Mouse (Mus musculus): Measurements from ENCODE around the gene Cdk7.

Cdk7 gene

DNA sequence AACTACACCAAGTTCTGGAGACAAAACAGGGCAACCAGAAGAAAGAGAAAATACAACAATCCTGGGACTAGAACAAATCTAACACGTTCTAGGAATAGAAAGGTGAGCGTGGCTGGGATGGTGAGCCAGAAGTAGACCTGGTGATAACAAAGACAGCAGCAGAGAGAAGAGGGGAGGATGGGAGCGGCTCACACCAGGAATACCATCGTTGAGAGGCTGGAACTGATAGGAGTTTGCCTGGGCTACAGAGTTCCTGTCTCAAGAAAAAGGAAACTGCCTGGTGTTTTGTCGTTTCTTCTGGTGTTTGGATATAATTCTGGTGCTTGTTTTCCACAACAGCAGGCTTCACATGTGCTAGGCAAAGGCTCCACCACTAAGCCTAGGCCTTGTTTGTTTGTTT lies 2.7 kb downstream of the Cdk7 start:
- DNase-seq (ENCODE audit: low spot score in 2 of 2) = no peak

DNA sequence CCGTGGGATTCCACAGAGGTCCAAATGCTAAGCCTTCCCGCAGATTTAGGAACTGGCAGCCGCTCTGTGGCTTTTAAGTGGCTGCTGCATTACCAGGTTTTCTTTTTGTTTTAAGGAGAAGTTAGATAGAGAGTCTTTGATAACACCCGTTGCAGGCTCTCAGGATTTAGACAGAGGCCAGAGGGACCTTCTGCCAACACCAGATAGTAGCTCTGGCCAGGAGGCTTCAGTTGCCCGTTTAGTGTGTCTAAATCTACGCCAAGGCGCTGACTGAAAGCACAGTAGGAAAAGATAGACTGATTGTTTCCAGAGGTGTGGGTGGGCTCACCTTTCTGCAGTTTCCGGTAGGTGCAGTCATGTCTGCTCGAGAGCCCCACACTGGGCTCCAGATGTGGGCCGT lies 5.5 kb downstream of the Cdk7 start:
- DNase-seq (ENCODE audit: low spot score in 2 of 2) = no peak

- DNase-seq (ENCODE audit: low spot score in 2 of 2) = no peak
These were observed 6.5 kb downstream of the Cdk7 start for GRCm38 (mm10) chr13:100724051-100724754.

- DNase-seq (ENCODE audit: low spot score in 2 of 2) = no peak
These were observed 9.1 kb downstream of the Cdk7 start for GRCm38 (mm10) chr13:100721656-100722055.

- no peak for DNase-seq (ENCODE audit: low spot score in 2 of 2)
These were observed 15.3 kb downstream of the Cdk7 start for GRCm38 (mm10) chr13:100715467-100715866.

GRCm38 (mm10) chr13:100706206-100706605 lies 24.5 kb downstream of the Cdk7 start:
- no peak for DNase-seq (ENCODE audit: low spot score in 2 of 2)

DNA sequence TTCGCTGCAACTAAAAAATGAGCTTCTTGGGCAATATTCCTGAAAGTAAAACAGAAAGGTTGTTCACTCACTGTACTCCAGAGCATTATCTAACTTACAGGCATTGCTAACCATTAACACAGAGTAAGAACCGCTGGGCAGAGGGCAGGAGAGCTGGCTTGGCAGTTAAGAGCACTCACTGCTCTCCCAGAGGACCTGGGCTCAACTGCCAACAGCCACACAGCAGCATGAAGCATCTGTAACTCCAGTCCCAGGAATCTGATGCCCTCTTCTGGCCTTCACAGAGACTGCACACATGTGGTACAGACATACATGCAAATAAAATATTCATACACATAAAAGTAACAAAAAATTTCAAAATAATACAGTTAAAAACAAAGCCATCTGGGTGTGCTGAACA lies 27.3 kb downstream of the Cdk7 start:
- DNase-seq (ENCODE audit: low spot score in 2 of 2) = no peak

GRCm38 (mm10) chr13:100698866-100699265 lies 31.9 kb downstream of the Cdk7 start:
- no peak for DNase-seq (ENCODE audit: low spot score in 2 of 2)

DNA sequence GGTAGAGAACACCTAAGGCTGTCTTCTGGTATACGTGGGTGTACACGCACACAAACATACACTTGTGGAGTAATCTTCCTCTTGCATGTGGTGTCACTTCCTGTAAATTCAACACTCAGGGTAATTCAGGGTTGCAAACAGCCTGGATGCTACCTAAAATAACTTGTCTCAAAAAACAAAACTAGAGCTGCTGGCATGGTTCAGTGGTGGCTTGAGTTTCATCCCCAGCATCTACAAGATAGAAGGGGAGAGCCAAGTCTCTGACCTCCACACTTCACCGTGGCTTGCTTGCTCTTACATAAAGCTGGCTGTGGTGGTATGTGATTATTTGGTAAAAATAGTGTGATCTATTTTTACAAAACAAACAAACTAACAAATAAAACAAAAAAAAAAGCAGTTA lies 33.2 kb downstream of the Cdk7 start:
- no peak for DNase-seq (ENCODE audit: low spot score in 2 of 2)

- no peak for DNase-seq (ENCODE audit: low spot score in 2 of 2)
These were observed 43.2 kb downstream of the Cdk7 start for GRCm38 (mm10) chr13:100687513-100687912.

- DNase-seq (ENCODE audit: low spot score in 2 of 2) = no peak
These were observed 46.4 kb downstream of the Cdk7 start for GRCm38 (mm10) chr13:100684355-100684754.

- peak in 1 of 2 experiments; percentile 17 for DNase-seq (ENCODE audit: low spot score in 2 of 2)
These were observed 47.9 kb downstream of the Cdk7 start for GRCm38 (mm10) chr13:100682837-100683236.

DNA sequence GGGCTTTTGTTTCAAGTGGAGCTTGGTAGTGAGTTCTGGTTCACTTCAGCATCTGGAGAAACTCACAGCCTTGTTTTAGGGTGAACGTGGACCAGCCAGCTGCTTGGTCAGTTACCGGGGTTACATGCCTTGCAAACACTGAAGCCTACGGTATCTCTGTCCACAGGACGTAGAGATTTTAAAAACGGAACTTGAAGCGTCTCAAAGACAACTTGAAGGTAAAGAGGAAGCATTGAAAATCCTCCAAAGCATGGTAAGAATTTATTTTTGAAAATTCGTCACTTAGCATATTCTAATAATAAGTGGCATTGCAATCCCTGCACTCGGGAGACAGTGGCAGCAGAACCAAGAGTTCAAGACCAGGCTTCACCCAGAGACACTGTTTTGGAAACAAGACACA lies 49.1 kb downstream of the Cdk7 start:
- DNase-seq (ENCODE audit: low spot score in 2 of 2) = peak; percentile 15 to 17

- DNase-seq (ENCODE audit: low spot score in 2 of 2) = no peak
These were observed 54.7 kb downstream of the Cdk7 start for GRCm38 (mm10) chr13:100675936-100676635.

GRCm38 (mm10) chr13:100670181-100670741 lies 60.5 kb downstream of the Cdk7 start:
- DNase-seq (ENCODE audit: low spot score in 2 of 2) = peak in 1 of 2 experiments; percentile 22

GRCm38 (mm10) chr13:100669291-100670022 lies 61.3 kb downstream of the Cdk7 start, which contains the start of gene Ccdc125:
TSS of gene Ccdc125 (plus strand) at chr13:100669717.
- DNase-seq (ENCODE audit: low spot score in 2 of 2) = peak; percentile 10 to 31

DNA sequence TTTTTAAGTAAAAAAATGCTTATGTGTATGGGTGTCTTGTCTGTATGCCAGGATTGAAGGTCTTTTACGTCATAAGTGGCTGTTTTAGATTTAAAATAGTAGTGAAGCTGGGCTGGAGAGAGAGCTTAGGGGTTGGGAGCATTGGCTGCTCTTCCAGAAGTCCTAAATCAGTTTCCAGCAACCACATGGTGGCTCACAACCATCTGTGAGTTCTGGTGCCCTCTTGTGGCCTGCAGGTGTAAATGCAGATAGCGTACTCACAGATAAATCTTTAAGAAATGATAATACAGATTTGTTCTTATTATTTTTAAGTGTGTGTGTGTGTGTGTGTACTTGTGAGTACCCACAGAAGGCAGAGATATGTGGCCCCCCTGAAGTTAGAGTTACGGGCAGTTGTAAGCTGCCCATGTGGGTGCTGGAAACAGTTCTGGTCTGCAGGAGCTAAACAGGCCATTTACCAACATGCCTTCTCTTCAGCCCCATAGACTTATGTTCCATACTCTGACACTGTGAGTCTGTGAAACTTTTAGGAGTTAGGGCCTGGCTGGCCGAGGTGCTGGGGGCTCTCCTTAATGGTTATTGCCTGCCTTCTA lies 70.8 kb downstream of the Cdk7 start:
- peak; percentile 32 to 45 for DNase-seq (ENCODE audit: low spot score in 2 of 2)

DNA sequence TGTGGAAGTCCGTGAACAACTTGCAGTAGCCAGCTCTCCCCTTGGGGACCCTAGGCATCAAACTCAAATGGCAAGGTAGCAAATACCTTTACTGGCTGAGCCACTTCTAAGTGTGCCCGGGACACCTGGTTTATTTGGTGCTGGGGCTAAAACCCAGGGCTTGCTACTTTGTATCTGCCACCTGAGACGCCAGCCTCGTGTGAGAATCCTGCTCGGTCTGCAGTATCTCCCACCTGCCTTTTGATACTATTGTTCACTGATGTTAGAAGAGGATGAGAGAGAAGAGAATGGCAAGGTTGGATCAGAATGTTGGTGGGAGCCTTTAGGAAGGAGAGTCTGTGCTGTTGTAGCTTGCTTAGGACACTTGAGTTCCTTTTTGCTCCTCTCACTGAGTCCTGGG lies 72.6 kb downstream of the Cdk7 start:
- no peak for DNase-seq (ENCODE audit: low spot score in 2 of 2)

All from spleen, postnatal 36 days (tissue).